In genomic region chr11:4495021-4495540, GRCm38 (mm10) we compare ENCODE assay signal across 21 mouse cellular contexts. TPM values are rescaled to one million over a fixed set of nuclear protein-coding genes. Genes with fewer than 3 reads are reported as not detected.
A peak's percentile ranks its signal among the peaks of the same experiment; 100 is the strongest.
DNase-seq lines count a peak whose midpoint lies in the region; TF ChIP-seq lines count a peak whose summit lies in the region.
"Had no signal": no experiment of that assay in that cellular context is flagged by ENCODE, and none has a peak within 500 bp of the region (broad histone marks: within the 10 kb centered on the region; RNA-seq: fewer than 3 reads in every experiment).

No protein-coding gene starts in this region.

- no peak overlapping the region for H3K4me3 ChIP-seq in kidney, adult 2 months (ENCODE audit: insufficient read depth, low read depth, low read length)
- H3K4me3 ChIP-seq: embryonic facial prominence, embryonic 15.5 days; erythroblast, embryonic 14.5 days; forebrain, embryonic 10.5 days; heart, embryonic 10.5 days; heart, embryonic 15.5 days; hindbrain, embryonic 13.5 days had no signal

- WGBS in kidney, adult 2 months = 63% methylated on average over 4 of the region's 4 CpGs

- peaks cover 5% of the 10 kb centered on the region for H3K36me3 ChIP-seq in kidney, adult 2 months (ENCODE audit: control insufficient read depth, insufficient read depth, low read length)

- TF ChIP-seq POLR2A in kidney, adult 2 months (IDR thresholded peaks at IDR 0.05; ENCODE audit: low read depth, low read length) = no peak

- peak; percentile 27 for DNase-seq in kidney, adult 2 months
- no peak for DNase-seq in kidney, adult 18-20 months
- peak; percentile 32 for DNase-seq in kidney, postnatal 14 days
- no peak for DNase-seq in kidney, postnatal 25 days
- DNase-seq in ES-CJ7 (ENCODE audit: low read depth, low spot score) (peak; percentile 66), ZHBTc4 (ENCODE audit: low read depth, low spot score) (peak; percentile 74)
- DNase-seq in T-cell, adult 2 months (ENCODE audit: low spot score) = no peak
- DNase-seq: adrenal gland, adult 8-10 months; adrenal gland, postnatal 36 days; cerebellum, adult 2 months; cerebellum, postnatal 14 days; embryo, embryonic 11 days; gastrocnemius, postnatal 36 days; heart, adult 18-20 months; heart, postnatal 14 days had no signal

- TF ChIP-seq CTCF in kidney, adult 2 months (conservative IDR thresholded peaks at IDR 0.05; ENCODE audit: insufficient read depth, insufficient read length, low read depth, low read length) = no peak

- H3K27ac ChIP-seq in kidney, adult 2 months (ENCODE audit: insufficient read depth, low read depth, low read length) = no peak overlapping the region
- H3K27ac ChIP-seq: embryonic facial prominence, embryonic 15.5 days; forebrain, embryonic 10.5 days; heart, embryonic 10.5 days; heart, embryonic 15.5 days; hindbrain, embryonic 13.5 days had no signal

- no peaks in the 10 kb centered on the region for H3K27me3 ChIP-seq in kidney, adult 2 months (replicated peaks; ENCODE audit: control insufficient read depth, insufficient read depth, low read length)
- H3K27me3 ChIP-seq: embryonic facial prominence, embryonic 15.5 days; heart, embryonic 15.5 days; hindbrain, embryonic 13.5 days had no signal

- H3K4me1 ChIP-seq in kidney, adult 2 months (ENCODE audit: control insufficient read depth, insufficient read depth, low read length) = peaks cover 2% of the 10 kb centered on the region; the same call in 1 of the 2 replicates
- H3K4me1 ChIP-seq: embryonic facial prominence, embryonic 15.5 days; heart, embryonic 10.5 days; heart, embryonic 15.5 days; hindbrain, embryonic 13.5 days had no signal

RNA-seq across cellular contexts. Expression of gene Hormad2, which starts 54.2 kb away (rescaled TPM):
- polyA plus RNA-seq in kidney, adult 2 months (2012; rRNA removed) = not detected in 2 replicates
- polyA plus RNA-seq: erythroblast, embryonic 14.5 days; hindbrain, embryonic 13.5 days had no signal

Comparison
In these comparisons a context has a peak if more than half of its experiments do, and no peak if none do; other contexts are left out.
1. DNase-seq: peak in kidney, adult 2 months (single experiment), kidney, postnatal 14 days (single experiment), ES-CJ7 (single experiment) and ZHBTc4 (single experiment); none in kidney, adult 18-20 months (single experiment), kidney, postnatal 25 days (0 of 2) and T-cell, adult 2 months (single experiment).